Mouse (Mus musculus) cortical plate, adult 2 months (tissue): ENCODE results near the gene Elf5. TPM values are rescaled to one million over a fixed set of nuclear protein-coding genes. Genes with fewer than 3 reads are reported as not detected.

ENCODE experiments used
- H3K27ac ChIP-seq: fragments of 200-500 bp; 2 replicates; pipeline ENCODE4 v1.5.1; 2012; ENCODE audit warnings: low read length, control low read depth, inconsistent platforms; ENCODE audit not compliant: insufficient read depth
- H3K4me1 ChIP-seq: fragments of 200-500 bp; 2 replicates; pipeline ENCODE4 v1.6.1; 2011; ENCODE audit warnings: low read length; ENCODE audit not compliant: control insufficient read depth, insufficient read depth
- H3K4me3 ChIP-seq: fragments of 200-500 bp; 2 replicates; pipeline ENCODE4 v1.5.1; 2011; ENCODE audit warnings: mild to moderate bottlenecking, low read length, control low read depth; ENCODE audit not compliant: insufficient read depth
- CTCF ChIP-seq: fragments of 200-500 bp; IDR thresholded peaks from 2 replicates; pipeline ENCODE4 v1.5.1; 2011; ENCODE audit warnings: mild to moderate bottlenecking, control low read depth, low read length; ENCODE audit not compliant: insufficient read depth; ENCODE audit errors: extremely low read depth
- POLR2A ChIP-seq: fragments of 200-500 bp; IDR thresholded peaks from 2 replicates; pipeline ENCODE4 v1.6.1; 2011; ENCODE audit warnings: mild to moderate bottlenecking, low read length, control low read depth; ENCODE audit not compliant: insufficient read depth; ENCODE audit errors: extremely low read depth
- polyA plus RNA-seq: library from polyadenylated mRNA; depleted of rRNA; stranded (reverse); fragments of >200 nt; gene quantifications from 2 replicates; pipeline ENCODE4 v1.2.3, GENCODE M21; 2012

The Elf5 gene
- polyA plus RNA-seq, 1 experiment, result 0.67 TPM

DNA sequence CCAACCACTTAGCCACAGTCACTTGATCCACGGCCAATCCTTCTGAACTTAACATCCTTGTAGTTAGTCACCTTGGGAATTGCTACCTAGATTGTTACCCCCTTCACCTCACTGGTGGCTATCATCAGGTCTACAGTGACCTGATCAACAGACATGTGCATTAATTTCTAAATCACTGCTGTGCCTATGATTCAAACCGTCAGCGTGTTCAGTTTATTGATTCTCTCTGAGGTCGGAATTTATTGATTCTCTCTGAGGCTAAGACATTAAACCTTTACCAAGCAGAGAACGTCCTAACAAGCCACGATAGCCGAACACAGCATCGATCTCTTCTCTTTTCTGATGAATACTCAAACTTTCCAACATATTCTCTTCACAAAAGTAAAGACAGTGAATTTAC lies 38.8 kb downstream of the Elf5 start:
- H3K27ac ChIP-seq, result no peak overlapping the region
- TF ChIP-seq CTCF (no peak), POLR2A (no peak)
- no peaks in the 10 kb centered on the region for H3K4me1 ChIP-seq
- H3K4me3 ChIP-seq, result no peak overlapping the region

DNA sequence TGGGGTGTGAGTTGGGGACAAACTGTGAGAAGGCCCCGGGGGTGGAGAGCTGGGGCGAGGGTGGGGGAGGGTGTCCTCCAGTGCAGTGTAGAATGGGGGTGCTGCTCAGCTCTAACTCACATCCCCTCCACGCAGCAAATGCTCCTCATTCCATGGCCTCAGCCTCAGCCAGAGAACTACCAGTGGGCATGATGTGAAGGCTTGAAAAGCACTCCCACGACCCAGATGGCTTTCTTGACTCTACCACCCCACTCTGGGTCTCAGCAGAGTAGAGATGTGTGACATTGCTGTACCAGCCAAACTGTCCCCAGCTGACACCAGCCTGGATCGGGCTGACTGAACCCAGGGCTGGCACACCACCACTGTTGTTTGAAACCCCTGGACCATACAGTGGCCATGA lies 41.1 kb downstream of the Elf5 start:
- Histone ChIP-seq H3K27ac (no peak overlapping the region), H3K4me1 (no peaks in the 10 kb centered on the region), H3K4me3 (no peak overlapping the region)
- TF ChIP-seq CTCF (no peak), POLR2A (no peak)

- H3K4me1 ChIP-seq, result no peaks in the 10 kb centered on the region
- H3K4me3 ChIP-seq, result no peak overlapping the region
- H3K27ac ChIP-seq, result no peak overlapping the region
- TF ChIP-seq CTCF (no peak), POLR2A (no peak)
These were observed 44.3 kb downstream of the Elf5 start for GRCm38 (mm10) chr2:103455748-103456147.

DNA sequence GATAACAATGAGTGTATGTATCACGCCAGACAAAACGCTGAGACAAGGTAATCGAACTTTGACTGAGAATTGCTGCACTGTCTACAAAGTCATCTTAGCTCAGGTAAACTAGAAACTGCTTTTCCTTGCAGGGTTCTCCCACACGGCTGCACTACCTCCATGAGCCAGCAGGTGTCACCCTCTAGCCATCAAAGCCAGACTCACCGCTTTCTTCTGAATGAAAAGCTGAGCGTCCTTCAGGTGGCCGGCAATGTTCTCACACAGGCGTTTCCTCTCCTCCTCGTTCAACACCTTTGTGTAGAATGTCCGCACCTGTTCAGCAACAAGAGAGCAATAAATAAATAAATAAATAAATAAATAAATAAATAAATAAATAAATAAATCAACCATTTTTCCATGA lies 45.2 kb downstream of the Elf5 start:
- Histone ChIP-seq H3K27ac (no peak overlapping the region), H3K4me1 (no peaks in the 10 kb centered on the region), H3K4me3 (no peak overlapping the region)
- no peak for TF ChIP-seq POLR2A
- TF ChIP-seq CTCF, result peak; percentile 99

GRCm38 (mm10) chr2:103457048-103457447 lies 45.6 kb downstream of the Elf5 start:
- TF ChIP-seq POLR2A, result no peak
- TF ChIP-seq CTCF, result no peak
- Histone ChIP-seq H3K27ac (no peak overlapping the region), H3K4me3 (no peak overlapping the region), H3K4me1 (no peaks in the 10 kb centered on the region)

GRCm38 (mm10) chr2:103457628-103458027 lies 46.1 kb downstream of the Elf5 start:
- Histone ChIP-seq H3K4me1 (no peaks in the 10 kb centered on the region), H3K27ac (no peak overlapping the region), H3K4me3 (no peak overlapping the region)
- TF ChIP-seq POLR2A (no peak), CTCF (no peak)

DNA sequence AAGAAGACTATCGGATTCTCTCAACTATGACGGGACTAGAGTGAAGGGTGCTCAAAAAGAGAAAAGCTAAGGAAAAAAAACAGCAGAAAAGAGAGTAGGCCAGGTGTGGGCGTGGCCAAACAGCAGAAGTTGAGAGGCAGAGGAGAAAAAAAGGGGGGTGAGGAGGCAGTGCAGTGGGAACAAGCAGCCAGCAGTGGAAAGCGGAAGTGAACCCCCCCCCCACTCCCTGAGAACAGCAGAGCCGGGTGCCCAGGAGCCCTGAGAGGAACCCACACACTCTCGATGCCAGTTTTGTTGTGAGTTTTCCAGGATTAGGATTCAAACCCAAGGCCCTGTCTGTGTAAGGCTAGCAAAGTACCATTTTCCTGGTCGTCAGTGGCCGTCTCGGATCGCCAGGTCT lies 47.6 kb downstream of the Elf5 start:
- H3K4me3 ChIP-seq, result no peak overlapping the region
- no peak overlapping the region for H3K27ac ChIP-seq
- peaks cover 1% of the 10 kb centered on the region; the same call in 1 of the 2 replicates for H3K4me1 ChIP-seq
- TF ChIP-seq POLR2A (no peak), CTCF (no peak)

- H3K27ac ChIP-seq, result no peak overlapping the region
- H3K4me1 ChIP-seq, result peaks cover 1% of the 10 kb centered on the region; the same call in 1 of the 2 replicates
- H3K4me3 ChIP-seq, result no peak overlapping the region
- TF ChIP-seq POLR2A, result no peak
- TF ChIP-seq CTCF, result no peak
These were observed 49.7 kb downstream of the Elf5 start for GRCm38 (mm10) chr2:103461210-103461609.

GRCm38 (mm10) chr2:103461743-103462142 lies 50.3 kb downstream of the Elf5 start:
- TF ChIP-seq CTCF (no peak), POLR2A (no peak)
- Histone ChIP-seq H3K27ac (no peak overlapping the region), H3K4me3 (no peak overlapping the region), H3K4me1 (peaks cover 1% of the 10 kb centered on the region; the same call in 1 of the 2 replicates)

- TF ChIP-seq POLR2A, result no peak
- TF ChIP-seq CTCF, result no peak
- H3K4me1 ChIP-seq, result peaks cover 1% of the 10 kb centered on the region; the same call in 1 of the 2 replicates
- H3K4me3 ChIP-seq, result no peak overlapping the region
- H3K27ac ChIP-seq, result no peak overlapping the region
These were observed 51.3 kb downstream of the Elf5 start for GRCm38 (mm10) chr2:103462746-103463145.

DNA sequence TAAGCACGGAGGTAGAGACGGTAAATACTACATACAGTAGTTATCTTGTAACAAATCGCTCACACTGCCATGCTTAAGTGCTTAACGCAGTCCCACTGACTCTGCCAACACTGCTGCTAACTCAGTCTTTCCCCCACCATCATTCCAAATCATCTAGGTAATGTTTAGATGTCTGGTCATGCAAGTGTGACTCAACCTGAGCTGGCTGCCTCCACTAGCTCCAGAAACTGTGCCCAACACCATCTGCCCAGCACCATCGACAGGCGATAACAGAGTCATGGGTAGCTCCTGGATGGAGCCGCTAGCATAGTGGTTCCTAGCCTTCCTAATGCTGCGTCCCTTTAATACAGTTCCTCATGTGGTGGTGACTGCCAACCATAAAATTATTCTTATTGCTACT lies 53.0 kb downstream of the Elf5 start:
- TF ChIP-seq CTCF (no peak), POLR2A (no peak)
- no peak overlapping the region for H3K4me3 ChIP-seq
- H3K27ac ChIP-seq, result no peak overlapping the region
- H3K4me1 ChIP-seq, result peaks cover 1% of the 10 kb centered on the region; the same call in 1 of the 2 replicates
